Mouse (Mus musculus) midbrain, embryonic 11.5 days (tissue): ENCODE data around the gene Gskip. TPM values are rescaled to one million over a fixed set of nuclear protein-coding genes. Genes with fewer than 3 reads are reported as not detected.

Experiments used
- ATAC-seq: fragments of 200-750 bp; cut with Nextera tagmentation; 2 replicates; pipeline ENCODE4 v1.8.0; 2017; ENCODE audit warnings: moderate TSS enrichment, moderate library complexity; ENCODE audit not compliant: low FRiP score
- DNase-seq: peaks from one replicate; pipeline ENCODE4 v3.0.0; 2015; ENCODE audit warnings: low spot score; ENCODE audit errors: missing footprints
- H3K27ac ChIP-seq: fragments of 300-500 bp; sonication (generic); 2 replicates; pipeline ENCODE4 v1.5.1; 2014; ENCODE audit warnings: low read depth, low read length
- H3K27me3 ChIP-seq: fragments of 300-500 bp; sonication (generic); 2 replicates; pipeline ENCODE4 v1.6.1; 2014; ENCODE audit warnings: mild to moderate bottlenecking, low read length, moderate library complexity, mixed read lengths; ENCODE audit not compliant: control insufficient read depth, insufficient read depth
- H3K36me3 ChIP-seq: fragments of 300-500 bp; sonication (generic); 2 replicates; pipeline ENCODE4 v1.6.1; 2014; ENCODE audit warnings: mild to moderate bottlenecking, low read length, moderate library complexity, mixed read lengths; ENCODE audit not compliant: control insufficient read depth, insufficient read depth
- H3K4me1 ChIP-seq: fragments of 300-500 bp; sonication (generic); 2 replicates; pipeline ENCODE4 v1.6.1; 2014; ENCODE audit warnings: low read length; ENCODE audit not compliant: control insufficient read depth, insufficient read depth
- H3K4me2 ChIP-seq: fragments of 300-500 bp; sonication (generic); 2 replicates; pipeline ENCODE4 v1.6.1; 2014; ENCODE audit warnings: mild to moderate bottlenecking, moderate library complexity
- H3K4me3 ChIP-seq: fragments of 300-500 bp; sonication (generic); 2 replicates; pipeline ENCODE4 v1.5.1; 2014; ENCODE audit warnings: low read depth, low read length
- H3K9ac ChIP-seq: fragments of 300-500 bp; sonication (generic); 2 replicates; pipeline ENCODE4 v1.6.1; 2014; ENCODE audit warnings: low read length
- H3K9me3 ChIP-seq: fragments of 300-500 bp; sonication (generic); 2 replicates; pipeline ENCODE4 v1.6.1; 2016; ENCODE audit warnings: low read length; ENCODE audit not compliant: control insufficient read depth
- WGBS: fragments of 180-500 bp; shearing (Covaris S2); extraction: QIAGEN DNeasy Blood & Tissue Kit; methylation state at CpG from one replicate; pipeline ENCODE4 v1.1.7; 2014; 5-methylcytosine and 5-hydroxymethylcytosine counted together
- polyA plus RNA-seq: library from polyadenylated mRNA; unstranded; fragments of >200 nt; fragmentation: Nextera tagmentation; extraction: Ambion mirVana; gene quantifications from 2 replicates; pipeline ENCODE4 v1.2.1, GENCODE M21; 2014

The Gskip gene
- polyA plus RNA-seq = 38.6 and 40.5 TPM in 2 replicates

GRCm38 (mm10) chr12:105683933-105684901, at the start of gene Gskip:
Gene Gskip (plus strand): TSS chr12:105684829.
- ATAC-seq (peak; percentile 47), DNase-seq (peak; percentile 94)
- no peaks in the 10 kb centered on the region for H3K36me3 ChIP-seq
- peak within 1 kb of the TSS; percentile 79 for H3K9ac ChIP-seq
- H3K4me2 ChIP-seq = peak within 1 kb of the TSS; percentile 91
- H3K4me1 ChIP-seq = peaks cover 18% of the 10 kb centered on the region
- peak within 1 kb of the TSS; percentile 77 for H3K4me3 ChIP-seq
- no peaks in the 10 kb centered on the region for H3K9me3 ChIP-seq
- 2% methylated on average over 40 of the region's 41 CpGs for WGBS
- H3K27ac ChIP-seq = peak within 1 kb of the TSS; percentile 82
- H3K27me3 ChIP-seq = no peaks in the 10 kb centered on the region

DNA sequence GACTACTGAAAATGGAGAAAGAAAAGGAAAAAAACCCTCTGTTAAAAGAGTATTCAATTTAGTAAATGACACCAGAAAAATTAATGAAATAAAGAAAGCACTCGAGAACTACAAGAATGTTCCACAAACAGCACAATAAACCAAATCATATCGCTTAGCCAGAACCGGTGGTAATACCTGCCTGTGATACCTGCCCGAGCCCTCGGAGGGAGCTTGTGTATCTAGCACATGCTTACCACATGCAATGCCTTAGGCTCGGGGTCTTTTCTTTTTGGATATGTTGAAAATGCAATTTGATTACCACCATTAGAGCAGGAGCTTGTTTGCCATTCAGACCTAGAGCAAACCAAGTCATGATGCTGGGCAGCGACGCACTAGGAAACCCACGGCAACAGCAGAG, 48.1 kb upstream of the Gskip start:
- Histone ChIP-seq H3K9ac (no peak overlapping the region), H3K9me3 (no peaks in the 10 kb centered on the region), H3K4me2 (no peak overlapping the region), H3K36me3 (peaks cover 15% of the 10 kb centered on the region; the same call in 1 of the 2 replicates), H3K27ac (no peak overlapping the region), H3K4me1 (no peaks in the 10 kb centered on the region), H3K4me3 (no peak overlapping the region), H3K27me3 (no peaks in the 10 kb centered on the region)
- no peak for DNase-seq
- 91% methylated on average over 9 of the region's 9 CpGs for WGBS
- ATAC-seq = no peak

DNA sequence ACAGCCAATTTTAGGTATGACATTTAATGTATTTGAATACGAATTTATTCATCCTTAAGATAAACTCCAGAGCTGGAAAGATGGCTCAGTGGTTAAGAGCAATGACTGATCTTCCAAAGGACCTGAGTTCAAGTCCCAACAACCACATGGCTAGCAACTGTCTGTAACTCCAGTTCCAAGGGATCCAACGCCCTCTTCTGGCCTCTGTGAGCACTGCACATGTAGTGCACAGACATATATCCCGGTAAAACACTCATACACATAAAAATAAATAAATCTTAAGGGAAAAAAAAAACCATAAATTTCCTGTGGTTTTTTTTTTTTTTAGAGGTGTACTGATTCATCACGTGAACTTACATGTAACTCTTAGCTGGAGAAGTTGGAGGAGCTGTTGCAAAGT, 47.1 kb upstream of the Gskip start:
- DNase-seq = no peak
- H3K4me2 ChIP-seq = no peak overlapping the region
- peaks cover 15% of the 10 kb centered on the region; the same call in 1 of the 2 replicates for H3K36me3 ChIP-seq
- H3K27ac ChIP-seq = no peak overlapping the region
- no peaks in the 10 kb centered on the region for H3K9me3 ChIP-seq
- ATAC-seq = no peak
- no peaks in the 10 kb centered on the region for H3K27me3 ChIP-seq
- H3K9ac ChIP-seq = no peak overlapping the region
- no peak overlapping the region for H3K4me3 ChIP-seq
- 81% methylated on average over 4 of the region's 4 CpGs for WGBS
- no peaks in the 10 kb centered on the region for H3K4me1 ChIP-seq

- DNase-seq (no peak), ATAC-seq (no peak)
- H3K4me1 ChIP-seq = no peaks in the 10 kb centered on the region
- no peaks in the 10 kb centered on the region for H3K9me3 ChIP-seq
- no peak overlapping the region for H3K4me3 ChIP-seq
- H3K4me2 ChIP-seq = no peak overlapping the region
- H3K9ac ChIP-seq = no peak overlapping the region
- no peaks in the 10 kb centered on the region for H3K27me3 ChIP-seq
- H3K36me3 ChIP-seq = peaks cover 10% of the 10 kb centered on the region; the same call in 1 of the 2 replicates
- no peak overlapping the region for H3K27ac ChIP-seq
- 94% methylated on average over 11 of the region's 11 CpGs for WGBS
These were observed 41.8 kb upstream of the Gskip start for GRCm38 (mm10) chr12:105642770-105643321.

DNA sequence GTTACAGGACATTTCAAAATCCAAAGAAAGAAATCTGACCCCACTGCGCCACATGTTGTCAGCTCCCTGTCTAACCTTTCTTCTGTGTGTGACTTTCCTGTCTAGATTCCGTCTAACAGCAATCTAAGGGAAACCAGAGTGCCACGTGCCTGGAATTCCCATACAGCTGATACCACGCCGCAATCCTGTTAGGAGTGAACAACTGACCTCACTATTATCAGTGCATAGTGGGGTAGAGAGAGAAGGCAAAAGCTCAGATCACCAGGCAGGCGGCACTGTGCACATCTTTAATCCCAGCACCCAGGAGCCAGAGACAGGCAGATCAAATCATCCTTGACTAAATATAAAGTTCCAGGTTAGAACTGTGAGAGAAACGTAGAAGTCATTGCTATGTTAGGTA, 28.8 kb upstream of the Gskip start:
- ATAC-seq (no peak), DNase-seq (no peak)
- Histone ChIP-seq H3K4me1 (no peaks in the 10 kb centered on the region), H3K4me3 (no peak overlapping the region), H3K27ac (no peak overlapping the region), H3K9me3 (no peaks in the 10 kb centered on the region), H3K4me2 (no peak overlapping the region), H3K9ac (no peak overlapping the region), H3K27me3 (no peaks in the 10 kb centered on the region), H3K36me3 (peaks cover 21% of the 10 kb centered on the region)
- 96% methylated on average over 7 of the region's 7 CpGs for WGBS

- Histone ChIP-seq H3K9ac (no peak overlapping the region), H3K27ac (no peak overlapping the region), H3K36me3 (peaks cover 4% of the 10 kb centered on the region), H3K4me1 (no peaks in the 10 kb centered on the region), H3K27me3 (no peaks in the 10 kb centered on the region), H3K4me3 (no peak overlapping the region), H3K4me2 (no peak overlapping the region), H3K9me3 (no peaks in the 10 kb centered on the region)
- no peak for ATAC-seq
- 92% methylated on average over 8 of the region's 8 CpGs for WGBS
- DNase-seq = no peak
These were observed 8.4 kb upstream of the Gskip start for GRCm38 (mm10) chr12:105676274-105676673.

GRCm38 (mm10) chr12:105678211-105678610, 6.4 kb upstream of the Gskip start:
- H3K9ac ChIP-seq = no peak overlapping the region
- H3K9me3 ChIP-seq = no peaks in the 10 kb centered on the region
- no peak for ATAC-seq
- H3K4me1 ChIP-seq = no peaks in the 10 kb centered on the region; the same call in 1 of the 2 replicates
- peaks cover 4% of the 10 kb centered on the region for H3K36me3 ChIP-seq
- no peak overlapping the region for H3K4me2 ChIP-seq
- DNase-seq = no peak
- 92% methylated on average over 7 of the region's 7 CpGs for WGBS
- H3K27ac ChIP-seq = no peak overlapping the region
- no peaks in the 10 kb centered on the region for H3K27me3 ChIP-seq
- no peak overlapping the region for H3K4me3 ChIP-seq

DNA sequence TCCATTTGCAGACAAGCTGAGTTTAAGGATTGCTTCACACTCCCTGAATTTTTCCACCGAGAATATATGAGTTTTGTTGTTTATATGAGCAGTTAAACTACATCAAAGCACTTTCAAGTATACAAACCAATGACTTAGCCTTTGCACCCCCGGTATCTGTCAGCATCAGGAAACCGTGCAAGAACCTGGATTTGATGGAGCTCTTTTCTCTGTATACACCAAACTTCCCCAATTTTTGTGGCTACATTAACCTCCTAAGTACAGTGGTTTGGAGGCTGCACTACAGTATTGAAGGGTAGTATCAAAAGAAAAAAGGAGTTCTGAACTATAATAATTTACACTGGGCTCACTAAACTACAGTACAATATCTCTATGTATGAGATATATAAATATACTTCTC, 5.9 kb upstream of the Gskip start:
- WGBS = 94% methylated on average over 3 of the region's 3 CpGs
- no peak overlapping the region for H3K27ac ChIP-seq
- no peak for ATAC-seq

More for the DNA sequence above, 5.9 kb upstream of the Gskip start:
- DNase-seq = no peak
- H3K4me1 ChIP-seq = peaks cover 4% of the 10 kb centered on the region; the same call in 1 of the 2 replicates
- H3K27me3 ChIP-seq = no peaks in the 10 kb centered on the region
- peaks cover 2% of the 10 kb centered on the region for H3K36me3 ChIP-seq
- no peak overlapping the region for H3K4me3 ChIP-seq
- H3K9ac ChIP-seq = no peak overlapping the region
- no peak overlapping the region for H3K4me2 ChIP-seq
- H3K9me3 ChIP-seq = no peaks in the 10 kb centered on the region
